Mouse (Mus musculus) forebrain, embryonic 11.5 days (tissue): ENCODE measurements around the gene Cobl. TPM values are rescaled to one million over a fixed set of nuclear protein-coding genes. Genes with fewer than 3 reads are reported as not detected.

Source experiments
- ATAC-seq: fragments of 200-750 bp; cut with Nextera tagmentation; replicated peaks from 2 replicates; pipeline ENCODE4 v1.8.0; 2017; ENCODE audit warnings: moderate TSS enrichment; ENCODE audit not compliant: low FRiP score
- DNase-seq: peaks from one replicate; pipeline ENCODE4 v3.0.0-alpha.2; 2017; ENCODE audit warnings: low spot score
- H3K27ac ChIP-seq: fragments of 300-500 bp; sonication (generic); 2 replicates; pipeline ENCODE4 v1.5.1; 2014; ENCODE audit warnings: low read depth, low read length
- H3K27me3 ChIP-seq: fragments of 300-500 bp; sonication (generic); 2 replicates; pipeline ENCODE4 v1.6.1; 2014; ENCODE audit warnings: mild to moderate bottlenecking, low read length, mixed read lengths; ENCODE audit not compliant: control insufficient read depth, insufficient read depth
- H3K36me3 ChIP-seq: fragments of 300-500 bp; sonication (generic); 2 replicates; pipeline ENCODE4 v1.6.1; 2014; ENCODE audit warnings: mild to moderate bottlenecking, low read length, moderate library complexity, mixed read lengths; ENCODE audit not compliant: control insufficient read depth, insufficient read depth
- H3K4me1 ChIP-seq: fragments of 300-500 bp; sonication (generic); replicated peaks from 2 replicates; pipeline ENCODE4 v1.6.1; 2014; ENCODE audit warnings: low read length, mixed read lengths; ENCODE audit not compliant: control insufficient read depth, insufficient read depth
- H3K4me2 ChIP-seq: fragments of 300-500 bp; sonication (generic); 2 replicates; pipeline ENCODE4 v1.6.1; 2014; ENCODE audit warnings: low read depth, mild to moderate bottlenecking, low read length, moderate library complexity, mixed read lengths; ENCODE audit not compliant: severe bottlenecking
- H3K4me3 ChIP-seq: fragments of 300-500 bp; sonication (generic); 2 replicates; pipeline ENCODE4 v1.5.1; 2014; ENCODE audit warnings: low read depth, low read length
- H3K9ac ChIP-seq: fragments of 300-500 bp; sonication (generic); 2 replicates; pipeline ENCODE4 v1.6.1; 2014; ENCODE audit warnings: low read length
- H3K9me3 ChIP-seq: fragments of 300-500 bp; sonication (generic); 2 replicates; pipeline ENCODE4 v1.6.1; 2016; ENCODE audit warnings: low read length, mixed read lengths; ENCODE audit not compliant: control insufficient read depth
- WGBS: fragments of 180-500 bp; shearing (Covaris S2); extraction: QIAGEN DNeasy Blood & Tissue Kit; methylation state at CpG from one replicate; pipeline ENCODE4 v1.1.7; 2014; 5-methylcytosine and 5-hydroxymethylcytosine counted together
- polyA plus RNA-seq: library from polyadenylated mRNA; unstranded; fragments of >200 nt; fragmentation: Nextera tagmentation; extraction: Ambion mirVana; gene quantifications from 2 replicates; pipeline ENCODE4 v1.2.1, GENCODE M21; 2014

Cobl gene
- polyA plus RNA-seq, 1 experiment from 2014 or later = 3.0 TPM

DNA sequence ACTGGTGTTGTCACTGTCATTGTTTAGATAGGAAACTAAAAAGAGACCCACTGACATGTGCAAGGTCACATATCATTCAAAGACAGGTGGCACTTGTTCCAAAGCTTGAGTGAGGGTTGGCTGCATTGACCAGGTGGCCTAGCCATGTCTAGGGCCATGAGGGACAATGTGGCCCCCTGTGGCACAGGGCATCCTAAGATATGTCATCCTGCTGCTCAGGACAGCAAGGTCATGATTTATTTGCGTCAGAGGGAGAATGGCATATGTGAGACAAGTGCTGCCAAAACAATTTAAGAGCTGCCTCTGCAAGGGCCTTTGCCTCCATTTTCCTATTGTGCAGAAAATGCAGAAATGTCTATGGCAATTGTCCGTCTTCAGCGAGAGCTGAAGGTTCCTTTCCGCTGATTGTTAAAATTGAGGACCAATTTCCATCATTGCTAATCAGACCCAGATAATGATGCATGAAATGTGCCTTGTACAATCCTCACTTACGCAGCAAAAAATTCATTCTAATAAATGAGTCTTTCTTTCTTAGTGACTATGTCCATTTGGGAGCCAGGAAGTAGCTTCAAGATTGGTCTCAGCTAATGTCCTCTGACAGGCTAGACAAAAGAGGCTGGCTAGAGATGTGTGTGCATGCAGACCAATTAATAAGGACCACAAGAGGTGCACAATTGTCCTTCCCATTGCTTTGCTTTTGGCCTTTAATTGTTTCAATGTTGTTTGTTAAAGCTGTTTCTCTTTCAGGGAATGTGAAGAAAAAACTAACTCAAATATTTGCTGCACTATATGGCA lies 207.2 kb downstream of the Cobl start:
- no peak overlapping the region for H3K9ac ChIP-seq
- H3K4me1 ChIP-seq = no peaks in the 10 kb centered on the region
- no peaks in the 10 kb centered on the region for H3K36me3 ChIP-seq
- H3K27ac ChIP-seq = no peak overlapping the region
- H3K27me3 ChIP-seq = no peaks in the 10 kb centered on the region
- no peak overlapping the region for H3K4me2 ChIP-seq
- ATAC-seq = no peak
- WGBS = 73% methylated on average over 5 of the region's 5 CpGs
- H3K9me3 ChIP-seq = no peaks in the 10 kb centered on the region
- no peak overlapping the region for H3K4me3 ChIP-seq
- DNase-seq = no peak

DNA sequence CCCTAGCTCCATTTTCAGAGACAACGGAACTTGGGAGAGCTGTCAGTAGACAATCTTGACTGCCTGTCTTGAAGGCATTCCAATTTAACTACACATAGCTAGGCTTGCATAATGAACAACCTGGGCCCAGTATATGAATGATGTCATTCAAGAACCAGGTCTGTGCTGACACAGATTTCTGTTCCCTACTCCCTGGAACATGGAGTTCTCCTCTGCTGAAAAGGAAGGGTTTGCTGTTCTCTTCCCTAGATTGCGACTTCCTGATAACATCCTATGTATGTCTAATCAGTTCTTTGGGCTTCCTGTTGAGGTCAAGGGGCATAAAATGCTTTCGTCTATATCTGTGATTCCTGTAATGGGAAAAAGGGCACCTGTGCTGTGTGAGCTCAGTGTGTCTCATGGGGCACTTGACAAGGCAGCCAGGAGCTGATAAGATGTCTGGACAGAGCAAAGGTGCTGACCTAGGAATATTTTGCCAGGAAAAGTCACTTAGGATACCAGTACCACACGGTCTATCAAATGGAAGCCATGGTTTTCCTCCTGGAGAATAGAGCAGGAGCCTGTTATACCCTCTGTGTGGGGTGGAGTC lies 219.3 kb downstream of the Cobl start:
- Histone ChIP-seq H3K27ac (no peak overlapping the region), H3K4me3 (no peak overlapping the region), H3K4me1 (no peaks in the 10 kb centered on the region), H3K9me3 (no peaks in the 10 kb centered on the region), H3K27me3 (no peaks in the 10 kb centered on the region), H3K9ac (no peak overlapping the region), H3K36me3 (no peaks in the 10 kb centered on the region), H3K4me2 (no peak overlapping the region)
- ATAC-seq (no peak), DNase-seq (no peak)
- WGBS = 88% methylated on average over 4 of the region's 4 CpGs

DNA sequence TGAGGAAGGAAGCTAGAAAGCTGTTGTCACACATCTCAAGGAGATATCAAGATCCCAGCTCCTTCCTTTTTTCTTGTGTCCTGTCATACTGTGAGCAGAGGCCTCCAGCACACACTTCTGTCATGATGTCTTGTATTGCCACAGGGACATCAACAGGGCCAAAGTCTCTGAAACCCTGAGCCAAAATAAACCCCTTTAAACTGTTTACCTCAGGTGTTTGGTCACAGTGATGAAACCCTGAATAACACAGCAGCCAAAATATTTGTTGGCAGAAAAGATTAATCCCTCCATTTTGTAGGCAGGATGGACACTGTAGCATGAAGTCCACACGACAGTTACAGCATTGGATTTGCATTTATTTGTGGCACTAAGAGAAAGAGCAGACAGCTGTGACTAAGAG lies 228.4 kb downstream of the Cobl start:
- Histone ChIP-seq H3K27me3 (no peaks in the 10 kb centered on the region), H3K4me2 (no peak overlapping the region), H3K4me3 (no peak overlapping the region), H3K27ac (no peak overlapping the region), H3K36me3 (no peaks in the 10 kb centered on the region), H3K9ac (no peak overlapping the region), H3K4me1 (no peaks in the 10 kb centered on the region), H3K9me3 (no peaks in the 10 kb centered on the region)
- DNase-seq (no peak), ATAC-seq (no peak)
- 80% methylated on average over 1 of the region's 1 CpGs for WGBS

DNA sequence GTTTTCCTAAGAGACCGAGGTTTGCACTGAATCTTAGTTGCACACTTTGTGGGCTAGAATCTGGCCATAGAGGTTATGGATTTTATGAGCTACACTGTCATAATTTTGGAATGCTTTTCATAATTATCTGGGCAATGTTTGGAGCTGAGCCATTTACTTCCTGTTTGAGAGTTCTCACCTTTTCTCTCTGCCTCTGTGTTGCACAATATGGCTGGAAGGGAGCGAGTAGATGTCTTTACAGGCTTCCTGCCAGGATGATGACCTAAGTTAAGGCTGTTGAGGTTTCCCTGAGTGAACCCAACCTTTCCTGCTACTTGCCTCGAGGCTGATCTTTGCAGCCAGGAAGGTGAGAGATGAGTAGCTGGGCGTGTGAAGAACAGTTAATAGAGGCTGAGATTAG lies 229.9 kb downstream of the Cobl start:
- ATAC-seq (no peak), DNase-seq (no peak)
- Histone ChIP-seq H3K36me3 (no peaks in the 10 kb centered on the region), H3K4me3 (no peak overlapping the region), H3K4me1 (no peaks in the 10 kb centered on the region), H3K9ac (no peak overlapping the region), H3K27ac (no peak overlapping the region), H3K4me2 (no peak overlapping the region), H3K9me3 (no peaks in the 10 kb centered on the region), H3K27me3 (no peaks in the 10 kb centered on the region)
- WGBS = 81% methylated on average over 4 of the region's 4 CpGs

DNA sequence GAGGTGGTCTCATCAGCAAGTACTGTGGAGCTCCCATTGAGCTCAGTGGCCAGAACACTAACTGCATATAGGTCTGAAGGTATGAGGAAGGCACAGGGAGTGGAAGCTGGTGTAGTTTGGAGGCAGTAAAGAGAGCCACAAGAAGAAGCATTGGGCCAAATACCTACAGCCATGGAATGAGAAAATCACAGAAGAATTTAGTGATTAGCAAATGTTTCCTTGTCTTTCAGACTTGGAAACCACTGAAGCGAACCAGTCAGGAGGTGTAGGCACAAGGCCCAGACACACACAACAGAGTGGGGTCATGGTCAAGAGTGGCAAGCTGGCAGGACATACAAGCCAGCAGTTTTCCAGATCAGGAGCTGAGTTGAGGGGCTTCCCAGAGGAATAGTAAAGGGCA lies 230.6 kb downstream of the Cobl start:
- Histone ChIP-seq H3K27ac (no peak overlapping the region), H3K27me3 (no peaks in the 10 kb centered on the region), H3K9me3 (no peaks in the 10 kb centered on the region), H3K4me2 (no peak overlapping the region), H3K36me3 (no peaks in the 10 kb centered on the region), H3K4me1 (no peaks in the 10 kb centered on the region), H3K4me3 (no peak overlapping the region), H3K9ac (no peak overlapping the region)
- ATAC-seq = no peak
- DNase-seq = no peak
- 81% methylated on average over 1 of the region's 1 CpGs for WGBS

DNA sequence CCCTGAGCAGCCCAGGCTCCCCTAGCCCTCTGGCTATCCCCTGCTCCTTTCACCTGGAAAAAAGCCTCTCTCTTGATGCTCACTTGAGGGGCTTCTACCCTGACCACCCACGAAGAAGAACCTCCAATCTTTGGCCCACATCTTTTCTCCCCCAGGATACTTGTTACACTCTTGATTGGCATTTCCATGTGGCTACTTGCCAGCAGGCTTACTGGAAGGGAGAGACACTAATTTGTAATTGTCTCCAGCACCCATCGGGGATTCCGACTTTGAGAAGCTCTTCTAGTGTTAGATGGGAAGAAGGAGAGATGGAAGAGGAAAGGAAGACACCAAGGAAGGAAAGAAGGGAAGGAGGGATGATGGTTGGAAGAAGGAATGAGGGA lies 232.0 kb downstream of the Cobl start:
- no peak overlapping the region for H3K4me2 ChIP-seq
- H3K4me3 ChIP-seq = no peak overlapping the region
- no peak overlapping the region for H3K9ac ChIP-seq
- H3K27me3 ChIP-seq = no peaks in the 10 kb centered on the region
- H3K9me3 ChIP-seq = no peaks in the 10 kb centered on the region
- 75% methylated on average over 3 of the region's 3 CpGs for WGBS
- no peak for ATAC-seq
- H3K27ac ChIP-seq = no peak overlapping the region
- H3K36me3 ChIP-seq = no peaks in the 10 kb centered on the region
- no peaks in the 10 kb centered on the region for H3K4me1 ChIP-seq
- no peak for DNase-seq

DNA sequence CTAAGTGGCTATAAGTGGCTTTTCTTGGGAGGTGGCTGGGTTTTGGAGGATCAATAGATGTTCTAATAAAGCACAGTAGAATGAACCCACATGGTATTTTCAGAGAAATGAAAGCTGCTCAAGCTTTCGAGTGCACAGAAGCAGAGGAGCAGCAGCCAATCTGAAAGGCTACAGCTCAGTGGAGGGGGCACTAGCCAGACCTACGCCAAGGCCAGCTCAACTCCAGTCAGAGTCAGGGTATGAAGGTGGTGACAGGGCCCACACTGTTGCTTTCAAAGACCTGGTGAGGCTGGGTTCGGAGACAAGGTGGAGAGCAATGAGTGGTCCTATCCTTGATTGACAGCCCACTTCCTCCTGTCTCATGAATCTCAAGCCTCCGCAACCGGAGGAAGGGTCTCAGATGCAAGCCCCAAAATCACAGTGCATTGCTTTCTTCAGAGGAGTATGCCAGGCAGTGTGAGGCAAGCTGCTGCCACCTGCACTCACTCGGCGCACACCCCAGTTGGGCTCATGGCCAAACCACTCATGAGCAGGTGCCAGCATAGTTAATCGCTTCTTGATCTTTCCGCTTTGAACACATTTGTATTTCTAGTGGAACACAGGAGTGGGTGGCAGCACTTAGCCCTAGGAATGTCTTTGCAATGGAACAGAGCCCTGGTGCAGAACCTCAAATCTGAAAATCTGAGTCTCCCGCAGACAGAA lies 232.6 kb downstream of the Cobl start:
- DNase-seq (no peak), ATAC-seq (no peak)

DNA sequence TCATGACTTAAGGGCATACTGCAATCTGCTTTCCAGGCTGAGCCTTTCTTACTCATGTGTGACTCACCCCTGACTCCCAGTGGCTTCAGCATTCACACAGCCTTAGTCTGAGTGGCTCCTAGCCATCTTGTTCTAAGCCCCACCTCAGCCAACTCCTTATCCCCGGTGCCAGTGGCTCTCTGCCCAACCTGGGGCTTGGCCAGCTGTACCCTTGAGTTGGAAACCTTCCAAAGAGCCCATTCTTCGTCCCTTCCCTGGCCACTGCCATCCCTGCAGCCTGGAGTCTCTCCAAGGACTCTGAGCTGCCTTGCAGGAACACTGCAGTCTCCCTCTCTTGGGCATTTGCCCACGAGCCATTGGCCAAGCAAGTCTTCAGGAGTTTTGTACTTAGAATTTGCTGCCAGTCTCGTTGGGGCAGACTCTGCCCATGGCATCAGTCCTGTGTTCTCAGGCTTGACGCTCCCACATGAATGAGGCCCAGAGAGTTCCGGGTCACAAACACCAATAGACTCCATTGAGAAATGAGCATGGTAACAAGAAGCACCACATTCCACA lies 233.2 kb downstream of the Cobl start:
- Histone ChIP-seq H3K9me3 (no peaks in the 10 kb centered on the region), H3K4me1 (no peaks in the 10 kb centered on the region), H3K27me3 (no peaks in the 10 kb centered on the region), H3K4me2 (no peak overlapping the region), H3K27ac (no peak overlapping the region), H3K36me3 (no peaks in the 10 kb centered on the region), H3K4me3 (no peak overlapping the region), H3K9ac (no peak overlapping the region)
- DNase-seq (no peak), ATAC-seq (no peak)
- 73% methylated on average over 6 of the region's 6 CpGs for WGBS

More for the DNA sequence above, 232.6 kb downstream of the Cobl start:
- Histone ChIP-seq H3K9me3 (no peaks in the 10 kb centered on the region), H3K4me1 (no peaks in the 10 kb centered on the region), H3K4me3 (no peak overlapping the region), H3K9ac (no peak overlapping the region), H3K4me2 (no peak overlapping the region), H3K27ac (no peak overlapping the region), H3K36me3 (no peaks in the 10 kb centered on the region), H3K27me3 (no peaks in the 10 kb centered on the region)
- 86% methylated on average over 10 of the region's 10 CpGs for WGBS
